Mouse (Mus musculus) embryonic facial prominence, embryonic 12.5 days (tissue): Measurements from ENCODE around the gene St3gal6. TPM values are rescaled to one million over a fixed set of nuclear protein-coding genes. Genes with fewer than 3 reads are reported as not detected.

Experiments
- ATAC-seq: fragments of 200-750 bp; cut with Nextera tagmentation; 2 replicates; pipeline ENCODE4 v1.8.0; 2017; ENCODE audit not compliant: insufficient number of reproducible peaks, insufficient read depth, low FRiP score, low TSS enrichment
- H3K27ac ChIP-seq: fragments of 300-500 bp; sonication (generic); 2 replicates; pipeline ENCODE4 v1.5.1; 2016; ENCODE audit warnings: mild to moderate bottlenecking
- H3K27me3 ChIP-seq: fragments of 300-500 bp; sonication (generic); 2 replicates; pipeline ENCODE4 v1.6.1; 2016; ENCODE audit warnings: mild to moderate bottlenecking, moderate library complexity
- H3K36me3 ChIP-seq: fragments of 300-500 bp; sonication (generic); 2 replicates; pipeline ENCODE4 v1.6.1; 2016; ENCODE audit warnings: mild to moderate bottlenecking
- H3K4me1 ChIP-seq: fragments of 300-500 bp; sonication (generic); 2 replicates; pipeline ENCODE4 v1.6.1; 2016
- H3K4me2 ChIP-seq: fragments of 300-500 bp; sonication (generic); replicated peaks from 2 replicates; pipeline ENCODE4 v1.6.1; 2016; ENCODE audit warnings: mild to moderate bottlenecking, moderate library complexity
- H3K4me3 ChIP-seq: fragments of 300-500 bp; sonication (generic); 2 replicates; pipeline ENCODE4 v1.5.1; 2016; ENCODE audit warnings: mild to moderate bottlenecking
- H3K9ac ChIP-seq: fragments of 300-500 bp; sonication (generic); 2 replicates; pipeline ENCODE4 v1.6.1; 2016; ENCODE audit warnings: mild to moderate bottlenecking, moderate library complexity
- H3K9me3 ChIP-seq: fragments of 300-500 bp; sonication (generic); 2 replicates; pipeline ENCODE4 v1.6.1; 2016; ENCODE audit warnings: mild to moderate bottlenecking, moderate library complexity
- WGBS: fragments of 180-500 bp; shearing (Covaris S2); methylation state at CpG from one replicate; pipeline ENCODE4 v1.1.7; 2016; 5-methylcytosine and 5-hydroxymethylcytosine counted together
- polyA plus RNA-seq: library from polyadenylated mRNA; unstranded; fragments of >200 nt; fragmentation: Nextera tagmentation; extraction: Ambion mirVana; gene quantifications from 2 replicates; pipeline ENCODE4 v1.2.1, GENCODE M21; 2016

Gene St3gal6
- polyA plus RNA-seq, 1 experiment from 2014 or later: 10.2 TPM

GRCm38 (mm10) chr16:58534245-58535142 lies 10.5 kb upstream of the St3gal6 start:
- no peaks in the 10 kb centered on the region for H3K36me3 ChIP-seq
- no peak for ATAC-seq
- no peaks in the 10 kb centered on the region for H3K9me3 ChIP-seq
- no peak overlapping the region for H3K27ac ChIP-seq
- WGBS: 77% methylated on average over 7 of the region's 7 CpGs
- H3K4me2 ChIP-seq: no peak overlapping the region
- no peaks in the 10 kb centered on the region for H3K4me1 ChIP-seq
- no peak overlapping the region for H3K4me3 ChIP-seq
- H3K27me3 ChIP-seq: no peaks in the 10 kb centered on the region
- no peak overlapping the region for H3K9ac ChIP-seq

- no peak overlapping the region for H3K27ac ChIP-seq
- no peaks in the 10 kb centered on the region for H3K27me3 ChIP-seq
- H3K4me2 ChIP-seq: no peak overlapping the region
- no peaks in the 10 kb centered on the region for H3K4me1 ChIP-seq
- no peak overlapping the region for H3K9ac ChIP-seq
- H3K36me3 ChIP-seq: no peaks in the 10 kb centered on the region
- no peak for ATAC-seq
- 73% methylated on average over 5 of the region's 5 CpGs for WGBS
- no peaks in the 10 kb centered on the region for H3K9me3 ChIP-seq
- no peak overlapping the region for H3K4me3 ChIP-seq
Measured at GRCm38 (mm10) chr16:58533742-58534141, 9.7 kb upstream of the St3gal6 start.

GRCm38 (mm10) chr16:58533254-58533653 lies 9.2 kb upstream of the St3gal6 start:
- no peak overlapping the region for H3K4me2 ChIP-seq
- no peaks in the 10 kb centered on the region for H3K36me3 ChIP-seq
- H3K9ac ChIP-seq: no peak overlapping the region
- H3K9me3 ChIP-seq: no peaks in the 10 kb centered on the region
- no peaks in the 10 kb centered on the region for H3K27me3 ChIP-seq
- WGBS: 91% methylated on average over 2 of the region's 2 CpGs
- no peaks in the 10 kb centered on the region for H3K4me1 ChIP-seq
- H3K4me3 ChIP-seq: no peak overlapping the region
- no peak overlapping the region for H3K27ac ChIP-seq
- ATAC-seq: no peak

- Histone ChIP-seq H3K27me3 (no peaks in the 10 kb centered on the region), H3K4me2 (no peak overlapping the region), H3K27ac (no peak overlapping the region), H3K9me3 (no peaks in the 10 kb centered on the region), H3K4me3 (no peak overlapping the region), H3K4me1 (no peaks in the 10 kb centered on the region), H3K36me3 (no peaks in the 10 kb centered on the region), H3K9ac (no peak overlapping the region)
- peak; percentile 69; the same call in 1 of the 2 replicates for ATAC-seq
- WGBS: 62% methylated on average over 3 of the region's 3 CpGs
Measured at GRCm38 (mm10) chr16:58532511-58532910, 8.5 kb upstream of the St3gal6 start.

- no peak overlapping the region for H3K27ac ChIP-seq
- WGBS: 56% methylated on average over 5 of the region's 5 CpGs
- H3K4me3 ChIP-seq: no peak overlapping the region
- H3K27me3 ChIP-seq: no peaks in the 10 kb centered on the region
- no peak overlapping the region for H3K4me2 ChIP-seq
- no peak overlapping the region for H3K9ac ChIP-seq
- 0 out of 2 replicates have a peak, but pooled peaks cover 6% of the 10 kb centered on the region for H3K9me3 ChIP-seq
- H3K36me3 ChIP-seq: no peaks in the 10 kb centered on the region
- no peak for ATAC-seq
- H3K4me1 ChIP-seq: no peaks in the 10 kb centered on the region
Measured at GRCm38 (mm10) chr16:58527817-58528216, 3.8 kb upstream of the St3gal6 start.

- Histone ChIP-seq H3K27ac (no peak overlapping the region), H3K27me3 (no peaks in the 10 kb centered on the region), H3K9ac (no peak overlapping the region), H3K9me3 (0 out of 2 replicates have a peak, but pooled peaks cover 6% of the 10 kb centered on the region), H3K4me3 (no peak overlapping the region), H3K36me3 (no peaks in the 10 kb centered on the region), H3K4me2 (no peak overlapping the region), H3K4me1 (no peaks in the 10 kb centered on the region)
- WGBS: 76% methylated on average over 6 of the region's 6 CpGs
- no peak for ATAC-seq
Measured at GRCm38 (mm10) chr16:58526729-58527128, 2.7 kb upstream of the St3gal6 start.

GRCm38 (mm10) chr16:58525832-58526231 lies 1.8 kb upstream of the St3gal6 start:
- Histone ChIP-seq H3K27ac (no peak overlapping the region), H3K36me3 (no peaks in the 10 kb centered on the region), H3K4me3 (no peak overlapping the region), H3K9me3 (0 out of 2 replicates have a peak, but pooled peaks cover 6% of the 10 kb centered on the region), H3K9ac (no peak overlapping the region), H3K4me2 (no peak overlapping the region), H3K4me1 (no peaks in the 10 kb centered on the region), H3K27me3 (no peaks in the 10 kb centered on the region)
- ATAC-seq: no peak

GRCm38 (mm10) chr16:58523044-58523859 lies 791 bp downstream of the St3gal6 start:
- ATAC-seq: peak; percentile 86
- H3K4me1 ChIP-seq: no peaks in the 10 kb centered on the region
- H3K4me2 ChIP-seq: peak overlapping the region; percentile 86
- no peaks in the 10 kb centered on the region for H3K27me3 ChIP-seq
- no peaks in the 10 kb centered on the region for H3K36me3 ChIP-seq
- peak overlapping the region; percentile 80 for H3K4me3 ChIP-seq
- peak overlapping the region; percentile 80 for H3K27ac ChIP-seq
- peak overlapping the region; percentile 77 for H3K9ac ChIP-seq
- H3K9me3 ChIP-seq: 0 out of 2 replicates have a peak, but pooled peaks cover 6% of the 10 kb centered on the region
- under 1% methylated on average over 58 of the region's 58 CpGs for WGBS

- Histone ChIP-seq H3K4me3 (peak overlapping the region; percentile 80), H3K27me3 (no peaks in the 10 kb centered on the region), H3K9me3 (0 out of 2 replicates have a peak, but pooled peaks cover 6% of the 10 kb centered on the region), H3K4me2 (peak overlapping the region; percentile 86), H3K27ac (peak overlapping the region; percentile 80), H3K36me3 (no peaks in the 10 kb centered on the region), H3K9ac (peak overlapping the region; percentile 77), H3K4me1 (no peaks in the 10 kb centered on the region)
- ATAC-seq: peak; percentile 66
- 1% methylated on average over 16 of the region's 16 CpGs for WGBS
Measured at GRCm38 (mm10) chr16:58522677-58523043, 1.4 kb downstream of the St3gal6 start.

- ATAC-seq: no peak
- Histone ChIP-seq H3K4me2 (peak overlapping the region; percentile 86), H3K9ac (peak overlapping the region; percentile 77; the same call in 1 of the 2 replicates), H3K27me3 (no peaks in the 10 kb centered on the region), H3K36me3 (no peaks in the 10 kb centered on the region), H3K4me3 (peak overlapping the region; percentile 80), H3K4me1 (no peaks in the 10 kb centered on the region), H3K27ac (no peak overlapping the region), H3K9me3 (0 out of 2 replicates have a peak, but pooled peaks cover 6% of the 10 kb centered on the region)
- WGBS: 34% methylated on average over 7 of the region's 7 CpGs
Measured at GRCm38 (mm10) chr16:58521900-58522299, 2.1 kb downstream of the St3gal6 start.

GRCm38 (mm10) chr16:58521182-58521581 lies 2.9 kb downstream of the St3gal6 start:
- Histone ChIP-seq H3K4me3 (no peak overlapping the region), H3K36me3 (no peaks in the 10 kb centered on the region), H3K27me3 (no peaks in the 10 kb centered on the region), H3K27ac (no peak overlapping the region), H3K4me1 (no peaks in the 10 kb centered on the region), H3K4me2 (no peak overlapping the region), H3K9ac (no peak overlapping the region), H3K9me3 (0 out of 2 replicates have a peak, but pooled peaks cover 6% of the 10 kb centered on the region)
- no peak for ATAC-seq
- 62% methylated on average over 4 of the region's 4 CpGs for WGBS
